Mouse (Mus musculus) kidney, embryonic 14.5 days (tissue): Measurements from ENCODE around the gene Taok2. TPM values are rescaled to one million over a fixed set of nuclear protein-coding genes. Genes with fewer than 3 reads are reported as not detected.
"Not testable (repeated sequence)": the region's sequence is repeated elsewhere in the genome, so short reads cannot be mapped to it uniquely, and the experiment has no call there.

Experiments used
- ATAC-seq: fragments of 200-750 bp; cut with Nextera tagmentation; 2 replicates; pipeline ENCODE4 v1.8.0; 2017; ENCODE audit warnings: moderate number of reproducible peaks, mild to moderate bottlenecking, moderate TSS enrichment, moderate library complexity; ENCODE audit not compliant: low FRiP score, low TSS enrichment
- H3K27ac ChIP-seq: fragments of 300-500 bp; sonication (generic); 2 replicates; pipeline ENCODE4 v1.5.1; 2014; ENCODE audit warnings: low read depth, mild to moderate bottlenecking, low read length, moderate library complexity, mixed read lengths
- H3K27me3 ChIP-seq: fragments of 300-500 bp; sonication (generic); 2 replicates; pipeline ENCODE4 v1.6.1; 2014; ENCODE audit warnings: mild to moderate bottlenecking, low read length; ENCODE audit not compliant: control insufficient read depth, insufficient read depth
- H3K36me3 ChIP-seq: fragments of 300-500 bp; sonication (generic); 2 replicates; pipeline ENCODE4 v1.6.1; 2014; ENCODE audit warnings: low read length, mixed read lengths; ENCODE audit not compliant: control insufficient read depth, insufficient read depth
- H3K4me1 ChIP-seq: fragments of 300-500 bp; sonication (generic); 2 replicates; pipeline ENCODE4 v1.6.1; 2014; ENCODE audit warnings: low read length, mixed read lengths; ENCODE audit not compliant: control insufficient read depth, insufficient read depth
- H3K4me2 ChIP-seq: fragments of 300-500 bp; sonication (generic); replicated peaks from 2 replicates; pipeline ENCODE4 v1.6.1; 2014; ENCODE audit warnings: low read depth, mild to moderate bottlenecking, low read length
- H3K4me3 ChIP-seq: fragments of 300-500 bp; sonication (generic); 2 replicates; pipeline ENCODE4 v1.5.1; 2014; ENCODE audit warnings: mild to moderate bottlenecking, low read length
- H3K9ac ChIP-seq: fragments of 300-500 bp; sonication (generic); 2 replicates; pipeline ENCODE4 v1.6.1; 2014; ENCODE audit warnings: low read depth, mild to moderate bottlenecking, low read length, moderate library complexity
- H3K9me3 ChIP-seq: fragments of 300-500 bp; sonication (generic); 2 replicates; pipeline ENCODE4 v1.6.1; 2016; ENCODE audit warnings: low read length; ENCODE audit not compliant: control insufficient read depth
- WGBS: fragments of 180-500 bp; shearing (Covaris S2); extraction: QIAGEN DNeasy Blood & Tissue Kit; methylation state at CpG from one replicate; pipeline ENCODE4 v1.1.7; 2014; 5-methylcytosine and 5-hydroxymethylcytosine counted together
- polyA plus RNA-seq: library from polyadenylated mRNA; unstranded; fragments of >200 nt; fragmentation: Nextera tagmentation; extraction: Ambion mirVana; gene quantifications from 2 replicates; pipeline ENCODE4 v1.2.1, GENCODE M21; 2014

Taok2 gene
- polyA plus RNA-seq, 1 experiment from 2014 or later = 29.2 TPM

GRCm38 (mm10) chr7:126919973-126920372 lies 35.5 kb upstream of the Taok2 start:
- Histone ChIP-seq H3K4me2 (no peak overlapping the region), H3K9me3 (no peaks in the 10 kb centered on the region), H3K9ac (no peak overlapping the region), H3K4me3 (no peak overlapping the region), H3K4me1 (no peaks in the 10 kb centered on the region), H3K27me3 (no peaks in the 10 kb centered on the region), H3K27ac (no peak overlapping the region), H3K36me3 (no peaks in the 10 kb centered on the region)
- WGBS = 88% methylated on average over 4 of the region's 4 CpGs
- no peak for ATAC-seq

- H3K9me3 ChIP-seq, H3K4me3 ChIP-seq, H3K27me3 ChIP-seq, ATAC-seq, H3K36me3 ChIP-seq, H3K9ac ChIP-seq, H3K27ac ChIP-seq, H3K4me2 ChIP-seq, H3K4me1 ChIP-seq: not testable (repeated sequence)
- WGBS = 29% methylated on average over 4 of the region's 4 CpGs
Observed at GRCm38 (mm10) chr7:126918356-126918755, 33.9 kb upstream of the Taok2 start.

GRCm38 (mm10) chr7:126914844-126915243 lies 30.3 kb upstream of the Taok2 start:
- no peak for ATAC-seq
- H3K27ac ChIP-seq = no peak overlapping the region
- no peaks in the 10 kb centered on the region for H3K9me3 ChIP-seq
- H3K9ac ChIP-seq = no peak overlapping the region
- WGBS = 85% methylated on average over 3 of the region's 3 CpGs
- no peaks in the 10 kb centered on the region for H3K4me1 ChIP-seq
- H3K4me3 ChIP-seq = no peak overlapping the region
- H3K36me3 ChIP-seq = no peaks in the 10 kb centered on the region
- H3K4me2 ChIP-seq = no peak overlapping the region
- no peaks in the 10 kb centered on the region for H3K27me3 ChIP-seq

- no peaks in the 10 kb centered on the region for H3K9me3 ChIP-seq
- H3K4me1 ChIP-seq = no peaks in the 10 kb centered on the region
- WGBS = 81% methylated on average over 3 of the region's 3 CpGs
- H3K27me3 ChIP-seq = no peaks in the 10 kb centered on the region
- no peak overlapping the region for H3K4me2 ChIP-seq
- H3K27ac ChIP-seq = no peak overlapping the region
- no peak overlapping the region for H3K9ac ChIP-seq
- H3K4me3 ChIP-seq = no peak overlapping the region
- no peaks in the 10 kb centered on the region for H3K36me3 ChIP-seq
- no peak for ATAC-seq
Observed at GRCm38 (mm10) chr7:126905590-126905989, 21.1 kb upstream of the Taok2 start.

- WGBS = 88% methylated on average over 7 of the region's 9 CpGs
- H3K4me2 ChIP-seq, ATAC-seq: not testable (repeated sequence)
Observed at GRCm38 (mm10) chr7:126899781-126900180, 15.3 kb upstream of the Taok2 start.

GRCm38 (mm10) chr7:126898102-126898990 lies 13.8 kb upstream of the Taok2 start:
- WGBS = 9% methylated on average over 37 of the region's 37 CpGs

More at GRCm38 (mm10) chr7:126899781-126900180, 15.3 kb upstream of the Taok2 start:
- H3K9ac ChIP-seq, H3K27me3 ChIP-seq, H3K4me1 ChIP-seq, H3K9me3 ChIP-seq, H3K27ac ChIP-seq, H3K4me3 ChIP-seq, H3K36me3 ChIP-seq: not testable (repeated sequence)

GRCm38 (mm10) chr7:126897390-126898101 lies 13.0 kb upstream of the Taok2 start:
- Histone ChIP-seq H3K27me3 (no peaks in the 10 kb centered on the region), H3K27ac (peak overlapping the region; percentile 18), H3K4me2 (peak overlapping the region; percentile 61), H3K4me3 (peak overlapping the region; percentile 51), H3K9me3 (no peaks in the 10 kb centered on the region), H3K36me3 (no peaks in the 10 kb centered on the region), H3K9ac (peak overlapping the region; percentile 64), H3K4me1 (peaks cover 9% of the 10 kb centered on the region; the same call in 1 of the 2 replicates)
- ATAC-seq = no peak; the same call in 1 of the 2 replicates
- 21% methylated on average over 16 of the region's 16 CpGs for WGBS

More at GRCm38 (mm10) chr7:126898102-126898990, 13.8 kb upstream of the Taok2 start:
- no peaks in the 10 kb centered on the region for H3K9me3 ChIP-seq
- peak overlapping the region; percentile 51 for H3K4me3 ChIP-seq
- H3K9ac ChIP-seq = peak overlapping the region; percentile 64
- H3K36me3 ChIP-seq = no peaks in the 10 kb centered on the region
- H3K4me2 ChIP-seq = peak overlapping the region; percentile 61
- peak overlapping the region; percentile 18; the same call in 1 of the 2 replicates for H3K27ac ChIP-seq
- peak; percentile 96 for ATAC-seq
- H3K4me1 ChIP-seq = peaks cover 9% of the 10 kb centered on the region; the same call in 1 of the 2 replicates
- no peaks in the 10 kb centered on the region for H3K27me3 ChIP-seq

GRCm38 (mm10) chr7:126896912-126897311 lies 12.4 kb upstream of the Taok2 start:
- Histone ChIP-seq H3K4me1 (peaks cover 9% of the 10 kb centered on the region; the same call in 1 of the 2 replicates), H3K27me3 (no peaks in the 10 kb centered on the region), H3K27ac (no peak overlapping the region), H3K9ac (no peak overlapping the region), H3K4me2 (no peak overlapping the region), H3K9me3 (no peaks in the 10 kb centered on the region), H3K36me3 (no peaks in the 10 kb centered on the region), H3K4me3 (no peak overlapping the region)
- WGBS = 84% methylated on average over 5 of the region's 5 CpGs
- ATAC-seq = no peak

- H3K27me3 ChIP-seq = no peaks in the 10 kb centered on the region
- ATAC-seq = no peak
- 0 out of 2 replicates have a peak, but pooled peaks cover 3% of the 10 kb centered on the region for H3K4me1 ChIP-seq
- no peak overlapping the region for H3K27ac ChIP-seq
- H3K36me3 ChIP-seq = 0 out of 2 replicates have a peak, but pooled peaks cover 3% of the 10 kb centered on the region
- H3K4me2 ChIP-seq = no peak overlapping the region
- no peak overlapping the region for H3K4me3 ChIP-seq
- H3K9me3 ChIP-seq = no peaks in the 10 kb centered on the region
- WGBS = 48% methylated on average over 7 of the region's 7 CpGs
- H3K9ac ChIP-seq = no peak overlapping the region
Observed at GRCm38 (mm10) chr7:126888852-126889251, 4.3 kb upstream of the Taok2 start.
